Mouse (Mus musculus) stomach, postnatal 0 days (tissue): ENCODE results near the gene Rpl27a.

Source experiments
- CTCF ChIP-seq: IDR thresholded peaks from 2 replicates; pipeline ENCODE4 v1.5.1; 2016; ENCODE audit warnings: antibody characterized with exemption, low read depth, mild to moderate bottlenecking, moderate library complexity
- EP300 ChIP-seq: optimal IDR thresholded peaks from 2 replicates; pipeline ENCODE3; 2016; ENCODE audit warnings: antibody characterized with exemption

GRCm38 (mm10) chr7:109529741-109530140 lies 10.8 kb downstream of the Rpl27a start:
- TF ChIP-seq CTCF, result no peak
- no peak for TF ChIP-seq EP300
